Mouse (Mus musculus): Measurements from ENCODE around the gene Klhdc3.
A peak's percentile ranks its signal among the peaks of the same experiment; 100 is the strongest.

Klhdc3 gene

GRCm38 (mm10) chr17:46702100-46702499 is 21.4 kb upstream of the Klhdc3 start:
- DNase-seq (ENCODE audit: low read depth, low spot score) = peak; percentile 18

GRCm38 (mm10) chr17:46701489-46701888 is 20.8 kb upstream of the Klhdc3 start:
- no peak for DNase-seq (ENCODE audit: low read depth, low spot score)

GRCm38 (mm10) chr17:46699912-46700311 is 19.2 kb upstream of the Klhdc3 start:
- DNase-seq (ENCODE audit: low read depth, low spot score) = no peak

- no peak for DNase-seq (ENCODE audit: low read depth, low spot score)
Observed at GRCm38 (mm10) chr17:46699245-46699644, 18.5 kb upstream of the Klhdc3 start.

- DNase-seq (ENCODE audit: low read depth, low spot score) = no peak
Observed at GRCm38 (mm10) chr17:46698515-46698914, 17.8 kb upstream of the Klhdc3 start.

GRCm38 (mm10) chr17:46694517-46695063 is 13.9 kb upstream of the Klhdc3 start:
- no peak for DNase-seq (ENCODE audit: low read depth, low spot score)

- peak; percentile 21 for DNase-seq (ENCODE audit: low read depth, low spot score)
Observed at GRCm38 (mm10) chr17:46691390-46691789, 10.7 kb upstream of the Klhdc3 start.

GRCm38 (mm10) chr17:46690665-46691064 is 10.0 kb upstream of the Klhdc3 start:
- DNase-seq (ENCODE audit: low read depth, low spot score) = no peak

- peak; percentile 53 for DNase-seq (ENCODE audit: low read depth, low spot score)
Observed at GRCm38 (mm10) chr17:46685913-46686312, 5.2 kb upstream of the Klhdc3 start.

- no peak for DNase-seq (ENCODE audit: low read depth, low spot score)
Observed at GRCm38 (mm10) chr17:46682654-46683389, 2.1 kb upstream of the Klhdc3 start.

GRCm38 (mm10) chr17:46681466-46682118 is 878 bp upstream of the Klhdc3 start:
- no peak for DNase-seq (ENCODE audit: low read depth, low spot score)

- peak; percentile 59 for DNase-seq (ENCODE audit: low read depth, low spot score)
Observed at GRCm38 (mm10) chr17:46679843-46680759, 613 bp downstream of the Klhdc3 start.

GRCm38 (mm10) chr17:46678911-46679310 is 1.8 kb downstream of the Klhdc3 start:
- DNase-seq (ENCODE audit: low read depth, low spot score) = no peak

- DNase-seq (ENCODE audit: low read depth, low spot score) = no peak
Observed at GRCm38 (mm10) chr17:46678416-46678815, 2.3 kb downstream of the Klhdc3 start, which contains the start of gene Mea1. Gene Mea1 (plus strand): TSS chr17:46678793.

GRCm38 (mm10) chr17:46674530-46675283 is 6.0 kb downstream of the Klhdc3 start:
- peak; percentile 11 for DNase-seq (ENCODE audit: low read depth, low spot score)

GRCm38 (mm10) chr17:46673850-46674529 is 6.7 kb downstream of the Klhdc3 start, which contains the start of gene Rrp36:
Gene Rrp36 (minus strand): TSS chr17:46674352.
- peak; percentile 92 for DNase-seq (ENCODE audit: low read depth, low spot score)

- no peak for DNase-seq (ENCODE audit: low read depth, low spot score)
Observed at GRCm38 (mm10) chr17:46669911-46670310, 10.8 kb downstream of the Klhdc3 start.

- DNase-seq (ENCODE audit: low read depth, low spot score) = no peak
Observed at GRCm38 (mm10) chr17:46667712-46668111, 13.0 kb downstream of the Klhdc3 start.

GRCm38 (mm10) chr17:46662730-46663129 is 18.0 kb downstream of the Klhdc3 start:
- no peak for DNase-seq (ENCODE audit: low read depth, low spot score)

GRCm38 (mm10) chr17:46661981-46662380 is 18.7 kb downstream of the Klhdc3 start:
- no peak for DNase-seq (ENCODE audit: low read depth, low spot score)
